Mouse (Mus musculus): Measurements from ENCODE around the gene Gfpt1. TPM values are rescaled to one million over a fixed set of nuclear protein-coding genes. Genes with fewer than 3 reads are reported as not detected.

The Gfpt1 gene
- polyA plus RNA-seq, 1 experiment from 2014 or later = 24.7 TPM

DNA sequence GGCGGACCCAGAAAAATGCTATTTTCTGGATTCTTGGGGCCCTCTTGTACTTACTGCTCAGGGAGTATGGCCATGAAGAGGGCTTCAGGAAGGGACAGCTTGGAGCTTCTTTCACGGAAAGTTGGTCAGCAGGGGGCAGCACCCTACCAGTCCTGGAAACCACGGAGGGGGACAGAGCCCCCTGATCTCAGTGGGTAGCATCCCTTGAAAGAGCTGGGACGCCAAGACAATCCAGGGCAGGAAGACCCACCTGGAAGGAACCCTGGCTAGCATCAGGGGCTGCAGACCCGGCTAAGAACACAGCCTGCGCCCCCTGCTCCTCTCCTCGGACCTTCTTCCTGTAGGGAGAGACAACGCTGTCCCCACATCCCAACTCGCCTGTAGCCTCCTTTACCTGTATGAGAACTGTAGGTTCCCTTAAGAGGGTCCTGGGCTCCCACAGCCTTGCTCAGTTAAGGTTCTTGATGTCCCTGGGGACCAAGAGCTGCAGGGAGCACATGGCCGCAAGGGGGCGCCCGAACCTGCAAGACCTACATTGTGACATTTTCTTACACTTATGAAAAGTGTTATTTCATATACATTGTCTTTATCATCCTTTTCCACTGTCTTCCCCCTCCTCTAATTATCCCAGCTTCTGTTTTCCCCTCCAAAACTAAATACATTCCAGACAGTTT, 58.8 kb downstream of the Gfpt1 start:
- peak overlapping the region; percentile 62 for H3K4me2 ChIP-seq (ENCODE audit: low read depth, low read length)
- ATAC-seq = peak; percentile 77
- no peaks in the 10 kb centered on the region for H3K36me3 ChIP-seq (ENCODE audit: control insufficient read depth, insufficient read depth, low read length)
- H3K27me3 ChIP-seq (replicated peaks; ENCODE audit: control insufficient read depth, insufficient read depth, low read length) = no peaks in the 10 kb centered on the region
- H3K9ac ChIP-seq (ENCODE audit: low read depth, low read length) = peak overlapping the region; percentile 58
- no peak overlapping the region for H3K27ac ChIP-seq (ENCODE audit: low read length)
- H3K4me3 ChIP-seq (ENCODE audit: low read length) = peak overlapping the region; percentile 35
- H3K9me3 ChIP-seq (ENCODE audit: control insufficient read depth, low read length) = no peaks in the 10 kb centered on the region
- 13% methylated on average over 12 of the region's 12 CpGs for WGBS
- peaks cover 23% of the 10 kb centered on the region for H3K4me1 ChIP-seq (ENCODE audit: control insufficient read depth, insufficient read depth, low read length)

DNA sequence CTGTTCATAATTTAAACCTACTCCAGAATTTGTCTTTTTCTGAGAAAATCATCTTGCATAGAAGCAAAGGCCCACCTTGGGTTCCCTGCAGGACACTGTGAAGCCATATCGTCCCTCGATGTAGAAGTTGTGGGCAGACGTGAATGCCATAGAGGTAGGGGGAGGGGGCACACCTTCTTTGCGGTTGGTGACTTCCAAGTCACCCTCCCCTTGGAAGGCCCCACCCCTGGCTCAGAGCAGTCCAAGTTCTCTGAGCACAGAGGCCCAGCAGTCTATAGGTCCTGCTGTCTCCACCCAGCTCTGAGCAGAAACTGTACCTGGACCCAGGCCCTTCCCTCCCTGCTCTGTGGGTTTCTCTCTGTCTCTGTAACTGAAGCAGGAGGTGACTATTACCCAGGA, 59.3 kb downstream of the Gfpt1 start:
- 28% methylated on average over 4 of the region's 4 CpGs for WGBS
- Histone ChIP-seq H3K4me1 (ENCODE audit: control insufficient read depth, insufficient read depth, low read length) (peaks cover 23% of the 10 kb centered on the region), H3K4me2 (ENCODE audit: low read depth, low read length) (no peak overlapping the region), H3K9ac (ENCODE audit: low read depth, low read length) (no peak overlapping the region), H3K9me3 (ENCODE audit: control insufficient read depth, low read length) (no peaks in the 10 kb centered on the region), H3K4me3 (ENCODE audit: low read length) (no peak overlapping the region), H3K27me3 (replicated peaks; ENCODE audit: control insufficient read depth, insufficient read depth, low read length) (no peaks in the 10 kb centered on the region), H3K27ac (ENCODE audit: low read length) (peak overlapping the region; percentile 13; the same call in 1 of the 2 replicates), H3K36me3 (ENCODE audit: control insufficient read depth, insufficient read depth, low read length) (no peaks in the 10 kb centered on the region)
- peak; percentile 51; the same call in 1 of the 2 replicates for ATAC-seq

DNA sequence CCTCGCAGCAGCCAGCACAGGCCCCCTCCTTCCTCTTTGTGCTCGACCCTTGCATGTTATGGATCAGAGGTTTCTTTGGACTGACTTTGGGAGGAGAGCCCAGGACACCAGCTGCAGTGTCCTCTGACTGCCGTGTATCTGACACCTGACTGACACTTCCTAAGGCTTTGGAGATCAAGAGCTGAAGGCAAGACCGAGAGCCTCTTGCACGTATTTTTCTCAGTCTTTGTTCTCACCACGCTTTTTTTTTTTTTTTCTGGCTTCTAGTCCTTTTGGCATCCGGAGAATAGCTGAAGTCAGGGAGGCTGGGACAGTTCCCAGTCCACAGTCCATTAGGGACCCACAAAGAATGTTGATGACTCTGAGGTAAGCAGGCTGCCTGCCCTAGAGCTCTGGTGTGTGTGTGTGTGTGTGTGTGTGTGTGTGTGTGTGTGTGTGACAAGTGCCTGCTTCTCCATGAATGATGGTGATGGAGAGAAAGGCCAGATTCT, 59.8 kb downstream of the Gfpt1 start:
- WGBS = 37% methylated on average over 7 of the region's 7 CpGs
- ATAC-seq = 0 out of 2 replicates have a peak, but pooled peaks have one; percentile 2
- H3K27me3 ChIP-seq (replicated peaks; ENCODE audit: control insufficient read depth, insufficient read depth, low read length) = no peaks in the 10 kb centered on the region
- H3K4me1 ChIP-seq (ENCODE audit: control insufficient read depth, insufficient read depth, low read length) = peaks cover 23% of the 10 kb centered on the region
- no peaks in the 10 kb centered on the region for H3K36me3 ChIP-seq (ENCODE audit: control insufficient read depth, insufficient read depth, low read length)
- no peak overlapping the region for H3K4me2 ChIP-seq (ENCODE audit: low read depth, low read length)
- peak overlapping the region; percentile 13; the same call in 1 of the 2 replicates for H3K27ac ChIP-seq (ENCODE audit: low read length)
- H3K9me3 ChIP-seq (ENCODE audit: control insufficient read depth, low read length) = no peaks in the 10 kb centered on the region
- no peak overlapping the region for H3K4me3 ChIP-seq (ENCODE audit: low read length)
- no peak overlapping the region for H3K9ac ChIP-seq (ENCODE audit: low read depth, low read length)

DNA sequence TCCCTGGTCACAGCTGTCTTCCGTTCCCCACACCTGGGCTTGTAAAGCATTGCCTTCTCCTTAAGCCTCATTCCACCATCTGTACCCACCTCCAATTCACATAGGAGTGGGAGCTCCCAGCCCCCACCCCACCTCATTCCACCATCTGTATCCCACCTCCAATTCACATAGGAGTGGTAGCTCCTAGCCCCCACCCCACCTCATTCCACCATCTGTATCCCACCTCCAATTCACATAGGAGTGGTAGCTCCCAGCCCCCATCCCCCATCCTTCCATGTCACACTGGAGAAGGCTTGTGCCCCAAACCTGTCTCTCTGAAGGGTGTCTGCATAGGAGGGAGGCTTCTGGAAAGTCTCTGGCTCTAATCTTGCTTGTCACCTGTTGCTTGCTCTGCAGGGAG, 60.7 kb downstream of the Gfpt1 start:
- H3K9ac ChIP-seq (ENCODE audit: low read depth, low read length) = no peak overlapping the region
- H3K4me1 ChIP-seq (ENCODE audit: control insufficient read depth, insufficient read depth, low read length) = peaks cover 23% of the 10 kb centered on the region
- no peak overlapping the region for H3K27ac ChIP-seq (ENCODE audit: low read length)
- no peak for ATAC-seq
- WGBS = 89% methylated on average over 1 of the region's 1 CpGs
- H3K27me3 ChIP-seq (replicated peaks; ENCODE audit: control insufficient read depth, insufficient read depth, low read length) = no peaks in the 10 kb centered on the region
- no peaks in the 10 kb centered on the region for H3K9me3 ChIP-seq (ENCODE audit: control insufficient read depth, low read length)
- H3K4me2 ChIP-seq (ENCODE audit: low read depth, low read length) = no peak overlapping the region
- no peak overlapping the region for H3K4me3 ChIP-seq (ENCODE audit: low read length)
- no peaks in the 10 kb centered on the region for H3K36me3 ChIP-seq (ENCODE audit: control insufficient read depth, insufficient read depth, low read length)

DNA sequence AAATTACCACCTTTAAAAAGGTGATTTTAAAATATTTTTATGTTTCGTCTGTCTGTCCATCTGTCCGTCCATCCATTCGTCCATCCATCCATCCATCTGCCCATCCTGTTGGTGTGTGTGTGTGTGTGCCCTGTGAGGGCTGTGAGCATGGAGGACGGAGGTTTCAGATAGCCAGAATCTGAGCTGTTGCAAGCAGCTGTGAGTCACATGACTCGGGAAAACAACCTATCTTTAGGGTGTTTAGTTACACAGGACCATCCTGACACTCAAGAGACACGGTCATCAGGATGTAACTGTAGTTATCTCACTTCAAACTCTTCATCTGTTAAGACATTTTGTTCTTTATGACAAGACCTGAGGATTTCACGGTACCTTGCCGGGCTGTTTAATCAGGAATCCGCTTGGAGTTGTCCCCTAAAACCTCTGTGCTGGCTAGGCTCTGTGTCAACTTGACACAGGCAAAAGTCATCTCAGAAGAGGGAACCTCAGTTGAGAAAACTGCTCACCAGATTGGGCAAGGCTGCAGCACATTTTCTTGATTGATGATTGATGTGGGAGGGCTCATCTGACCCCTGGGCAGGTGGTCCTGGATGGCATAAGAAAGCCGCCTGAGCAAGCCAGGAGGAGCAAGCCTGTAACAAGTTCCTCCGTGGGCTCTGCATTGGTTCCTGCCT, 61.6 kb downstream of the Gfpt1 start, which contains the start of gene D6Ertd527e:
D6Ertd527e (plus strand) TSS at position 624 of the 674 bp plus-strand sequence.
- no peaks in the 10 kb centered on the region for H3K9me3 ChIP-seq (ENCODE audit: control insufficient read depth, low read length)
- no peaks in the 10 kb centered on the region for H3K27me3 ChIP-seq (replicated peaks; ENCODE audit: control insufficient read depth, insufficient read depth, low read length)
- no peak within 1 kb of the TSS for H3K27ac ChIP-seq (ENCODE audit: low read length)
- H3K9ac ChIP-seq (ENCODE audit: low read depth, low read length) = no peak within 1 kb of the TSS
- no peak within 1 kb of the TSS for H3K4me3 ChIP-seq (ENCODE audit: low read length)
- H3K4me2 ChIP-seq (ENCODE audit: low read depth, low read length) = no peak within 1 kb of the TSS
- ATAC-seq = no peak
- peaks cover 23% of the 10 kb centered on the region for H3K4me1 ChIP-seq (ENCODE audit: control insufficient read depth, insufficient read depth, low read length)
- 77% methylated on average over 11 of the region's 11 CpGs for WGBS
- no peaks in the 10 kb centered on the region for H3K36me3 ChIP-seq (ENCODE audit: control insufficient read depth, insufficient read depth, low read length)

DNA sequence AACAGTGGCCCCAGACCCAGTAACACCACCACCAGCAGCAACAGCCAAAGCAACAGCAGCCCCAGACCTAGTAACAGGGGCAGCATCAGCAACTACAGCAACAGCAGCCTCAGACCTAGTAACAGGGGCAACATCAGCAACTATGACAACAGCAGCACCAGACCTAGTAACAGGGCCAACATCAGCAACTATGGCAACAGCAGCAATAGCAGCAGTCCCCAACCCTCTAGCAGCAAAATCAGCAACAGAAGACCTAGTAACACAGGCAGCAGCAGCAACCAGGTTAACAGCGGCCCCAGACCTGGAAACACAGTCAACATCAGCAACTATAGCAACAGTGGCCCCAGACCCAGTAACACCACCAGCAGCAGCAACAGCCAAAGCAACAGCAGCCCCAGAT, 68.8 kb downstream of the Gfpt1 start:
- 85% methylated on average over 1 of the region's 1 CpGs for WGBS
- Histone ChIP-seq H3K4me1 (ENCODE audit: control insufficient read depth, insufficient read depth, low read length) (no peaks in the 10 kb centered on the region), H3K36me3 (ENCODE audit: control insufficient read depth, insufficient read depth, low read length) (no peaks in the 10 kb centered on the region), H3K9ac (ENCODE audit: low read depth, low read length) (no peak overlapping the region), H3K4me2 (ENCODE audit: low read depth, low read length) (no peak overlapping the region), H3K4me3 (ENCODE audit: low read length) (no peak overlapping the region), H3K27ac (ENCODE audit: low read length) (no peak overlapping the region), H3K9me3 (ENCODE audit: control insufficient read depth, low read length) (no peaks in the 10 kb centered on the region), H3K27me3 (replicated peaks; ENCODE audit: control insufficient read depth, insufficient read depth, low read length) (no peaks in the 10 kb centered on the region)
- no peak for ATAC-seq

DNA sequence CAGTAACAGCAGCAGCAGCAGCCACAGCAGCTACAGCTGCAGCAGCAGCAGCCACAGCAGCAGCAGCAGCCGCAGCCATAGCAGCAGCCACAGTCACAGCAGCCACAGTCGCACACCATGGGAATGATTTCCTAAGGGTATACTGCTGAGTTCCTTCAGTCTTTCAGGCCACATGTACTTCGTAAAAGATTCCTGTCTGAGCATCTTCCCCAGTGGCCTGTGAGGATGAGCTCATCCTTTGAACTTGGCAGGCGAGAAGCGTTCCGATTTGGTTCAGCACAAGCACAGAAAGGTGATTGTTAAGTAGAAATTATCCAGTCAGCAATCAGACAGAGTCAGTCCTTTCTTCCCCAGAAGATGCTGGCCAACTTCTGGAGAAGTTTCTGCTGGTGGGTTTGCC, 69.5 kb downstream of the Gfpt1 start:
- Histone ChIP-seq H3K36me3 (ENCODE audit: control insufficient read depth, insufficient read depth, low read length) (no peaks in the 10 kb centered on the region), H3K27ac (ENCODE audit: low read length) (0 out of 2 replicates have a peak overlapping the region, but pooled peaks have one; percentile 3), H3K27me3 (replicated peaks; ENCODE audit: control insufficient read depth, insufficient read depth, low read length) (no peaks in the 10 kb centered on the region), H3K9me3 (ENCODE audit: control insufficient read depth, low read length) (no peaks in the 10 kb centered on the region), H3K9ac (ENCODE audit: low read depth, low read length) (no peak overlapping the region), H3K4me3 (ENCODE audit: low read length) (no peak overlapping the region), H3K4me1 (ENCODE audit: control insufficient read depth, insufficient read depth, low read length) (no peaks in the 10 kb centered on the region), H3K4me2 (ENCODE audit: low read depth, low read length) (no peak overlapping the region)
- whole genome bisulfite sequencing = 61% methylated on average over 6 of the region's 6 CpGs
- ATAC-seq = no peak

DNA sequence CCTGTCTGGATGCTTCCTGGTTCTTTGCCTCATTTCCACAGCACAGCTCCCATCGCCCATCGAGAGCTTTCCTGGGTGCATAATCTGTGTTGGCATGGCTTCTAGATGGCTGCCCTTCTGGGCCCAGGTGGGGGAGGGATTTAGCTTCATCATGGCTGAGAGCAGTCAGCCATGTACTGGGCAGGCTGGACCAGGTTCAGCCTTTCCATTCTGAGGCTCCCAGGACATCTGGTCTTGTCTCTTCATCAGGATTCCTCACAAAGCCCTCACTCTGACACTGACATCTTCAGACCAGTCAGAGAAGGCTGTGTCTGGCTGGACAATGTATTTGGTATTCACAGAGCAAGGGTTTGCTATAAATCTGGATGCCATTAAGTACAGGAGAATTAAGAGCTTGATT, 73.3 kb downstream of the Gfpt1 start:
- H3K27me3 ChIP-seq (replicated peaks; ENCODE audit: control insufficient read depth, insufficient read depth, low read length) = no peaks in the 10 kb centered on the region
- H3K36me3 ChIP-seq (ENCODE audit: control insufficient read depth, insufficient read depth, low read length) = no peaks in the 10 kb centered on the region
- WGBS = 75% methylated on average over 2 of the region's 2 CpGs
- H3K9ac ChIP-seq (ENCODE audit: low read depth, low read length) = no peak overlapping the region
- no peak overlapping the region for H3K4me3 ChIP-seq (ENCODE audit: low read length)
- no peak overlapping the region for H3K4me2 ChIP-seq (ENCODE audit: low read depth, low read length)
- no peaks in the 10 kb centered on the region for H3K9me3 ChIP-seq (ENCODE audit: control insufficient read depth, low read length)
- ATAC-seq = no peak
- H3K4me1 ChIP-seq (ENCODE audit: control insufficient read depth, insufficient read depth, low read length) = 0 out of 2 replicates have a peak, but pooled peaks cover 2% of the 10 kb centered on the region
- H3K27ac ChIP-seq (ENCODE audit: low read length) = no peak overlapping the region

DNA sequence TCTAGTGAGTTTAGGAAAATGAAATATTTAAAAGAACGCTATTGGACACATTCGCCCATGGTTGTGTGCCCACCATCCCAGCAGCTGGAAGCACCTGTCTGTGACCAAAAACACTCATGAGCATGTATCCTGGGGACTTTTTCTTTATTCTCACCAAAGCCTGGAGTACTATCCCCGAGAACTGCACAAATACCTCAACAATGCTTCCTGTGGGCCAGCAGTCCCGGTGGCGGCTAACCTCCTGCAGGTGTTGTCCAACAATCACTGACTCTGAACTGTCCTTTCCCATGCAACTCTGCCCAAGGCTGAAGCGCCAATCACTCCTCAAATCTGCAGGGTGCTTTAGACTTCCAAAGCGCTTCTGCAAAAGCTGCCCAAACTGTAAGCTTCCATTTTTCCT, 74.0 kb downstream of the Gfpt1 start:
- Histone ChIP-seq H3K36me3 (ENCODE audit: control insufficient read depth, insufficient read depth, low read length) (no peaks in the 10 kb centered on the region), H3K4me2 (ENCODE audit: low read depth, low read length) (no peak overlapping the region), H3K4me1 (ENCODE audit: control insufficient read depth, insufficient read depth, low read length) (0 out of 2 replicates have a peak, but pooled peaks cover 2% of the 10 kb centered on the region), H3K4me3 (ENCODE audit: low read length) (no peak overlapping the region), H3K9me3 (ENCODE audit: control insufficient read depth, low read length) (no peaks in the 10 kb centered on the region), H3K27ac (ENCODE audit: low read length) (no peak overlapping the region), H3K9ac (ENCODE audit: low read depth, low read length) (no peak overlapping the region), H3K27me3 (replicated peaks; ENCODE audit: control insufficient read depth, insufficient read depth, low read length) (no peaks in the 10 kb centered on the region)
- no peak for ATAC-seq
- WGBS = 86% methylated on average over 7 of the region's 7 CpGs

Data from intestine, embryonic 16.5 days (tissue).